Mouse (Mus musculus): Measurements from ENCODE around the gene Mfsd5. TPM values are rescaled to one million over a fixed set of nuclear protein-coding genes. Genes with fewer than 3 reads are reported as not detected.
A peak's percentile ranks its signal among the peaks of the same experiment; 100 is the strongest.

The Mfsd5 gene
- polyA plus RNA-seq, 1 experiment from 2014 or later, result 59.8 TPM

- no peaks in the 10 kb centered on the region for H3K36me3 ChIP-seq (ENCODE audit: control insufficient read depth, insufficient read depth, low read length)
- 73% methylated on average over 11 of the region's 11 CpGs for WGBS
- no peaks in the 10 kb centered on the region for H3K9me3 ChIP-seq (replicated peaks; ENCODE audit: control insufficient read depth, low read length, poor library complexity, severe bottlenecking)
- no peak for ATAC-seq
- no peak overlapping the region for H3K9ac ChIP-seq (ENCODE audit: low read depth, low read length)
- no peak overlapping the region for H3K4me3 ChIP-seq (ENCODE audit: low read depth, low read length)
- H3K27ac ChIP-seq (ENCODE audit: low read length), result no peak overlapping the region
- peaks cover 1% of the 10 kb centered on the region for H3K4me1 ChIP-seq (ENCODE audit: control insufficient read depth, insufficient read depth, low read length)
- H3K27me3 ChIP-seq (ENCODE audit: control insufficient read depth, insufficient read depth, low read depth, low read length), result peaks cover 32% of the 10 kb centered on the region
- no peak overlapping the region for H3K4me2 ChIP-seq (ENCODE audit: low read length)
Observed at GRCm38 (mm10) chr15:102239851-102240250, 39.4 kb upstream of the Mfsd5 start.

- Histone ChIP-seq H3K4me3 (ENCODE audit: low read depth, low read length) (no peak overlapping the region), H3K9ac (ENCODE audit: low read depth, low read length) (no peak overlapping the region), H3K27ac (ENCODE audit: low read length) (no peak overlapping the region), H3K4me1 (ENCODE audit: control insufficient read depth, insufficient read depth, low read length) (peaks cover 9% of the 10 kb centered on the region), H3K4me2 (ENCODE audit: low read length) (no peak overlapping the region), H3K36me3 (ENCODE audit: control insufficient read depth, insufficient read depth, low read length) (no peaks in the 10 kb centered on the region), H3K27me3 (ENCODE audit: control insufficient read depth, insufficient read depth, low read depth, low read length) (peaks cover 39% of the 10 kb centered on the region), H3K9me3 (replicated peaks; ENCODE audit: control insufficient read depth, low read length, poor library complexity, severe bottlenecking) (no peaks in the 10 kb centered on the region)
- WGBS, result 90% methylated on average over 4 of the region's 4 CpGs
- ATAC-seq, result no peak
Observed at GRCm38 (mm10) chr15:102240607-102241006, 38.6 kb upstream of the Mfsd5 start.

DNA sequence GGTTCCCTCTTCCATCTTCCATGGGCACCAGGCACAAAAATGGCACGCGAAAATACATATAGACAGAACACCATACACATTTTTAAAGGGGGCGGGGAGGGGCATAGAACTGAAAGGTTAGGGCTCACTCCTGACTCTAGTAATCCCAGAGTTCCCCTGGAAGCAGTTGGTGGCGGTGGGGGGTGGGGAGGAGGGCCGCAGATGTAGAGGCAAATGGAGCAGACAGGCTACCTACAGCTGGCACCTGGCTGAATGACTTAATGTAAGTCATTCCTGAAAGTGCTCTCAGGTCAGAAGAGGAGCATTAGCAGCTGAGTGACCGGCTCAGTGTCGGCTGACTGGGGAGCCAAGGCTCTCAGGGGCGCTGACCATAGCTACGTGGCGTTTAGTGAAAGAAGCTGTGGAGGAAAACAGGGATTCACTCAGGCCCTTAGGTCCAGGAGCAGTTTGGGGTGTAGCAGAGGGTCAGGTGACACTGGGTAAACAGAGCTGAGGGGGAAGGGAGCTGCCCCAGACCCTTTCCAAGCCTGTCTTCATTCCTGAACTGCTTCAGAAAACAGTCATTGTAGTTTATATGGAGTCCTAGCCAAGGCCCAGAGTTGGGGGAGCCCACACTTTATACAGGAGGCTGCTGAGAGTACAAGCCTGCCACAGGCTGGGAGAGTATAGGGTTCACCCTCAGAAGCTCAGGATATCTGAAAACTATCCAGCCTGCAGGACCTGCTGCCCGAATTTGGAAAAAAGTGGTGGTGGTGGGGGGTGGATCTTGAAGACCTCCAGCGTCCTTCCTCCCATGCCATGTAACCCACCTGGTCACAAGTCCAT, 36.6 kb upstream of the Mfsd5 start:
- no peak overlapping the region for H3K27ac ChIP-seq (ENCODE audit: low read length)
- no peaks in the 10 kb centered on the region for H3K36me3 ChIP-seq (ENCODE audit: control insufficient read depth, insufficient read depth, low read length)
- H3K4me3 ChIP-seq (ENCODE audit: low read depth, low read length), result no peak overlapping the region
- WGBS, result 28% methylated on average over 12 of the region's 12 CpGs
- no peak overlapping the region for H3K9ac ChIP-seq (ENCODE audit: low read depth, low read length)
- no peaks in the 10 kb centered on the region for H3K9me3 ChIP-seq (replicated peaks; ENCODE audit: control insufficient read depth, low read length, poor library complexity, severe bottlenecking)
- H3K27me3 ChIP-seq (ENCODE audit: control insufficient read depth, insufficient read depth, low read depth, low read length), result peaks cover 41% of the 10 kb centered on the region
- no peak overlapping the region for H3K4me2 ChIP-seq (ENCODE audit: low read length)
- H3K4me1 ChIP-seq (ENCODE audit: control insufficient read depth, insufficient read depth, low read length), result peaks cover 14% of the 10 kb centered on the region
- no peak for ATAC-seq

DNA sequence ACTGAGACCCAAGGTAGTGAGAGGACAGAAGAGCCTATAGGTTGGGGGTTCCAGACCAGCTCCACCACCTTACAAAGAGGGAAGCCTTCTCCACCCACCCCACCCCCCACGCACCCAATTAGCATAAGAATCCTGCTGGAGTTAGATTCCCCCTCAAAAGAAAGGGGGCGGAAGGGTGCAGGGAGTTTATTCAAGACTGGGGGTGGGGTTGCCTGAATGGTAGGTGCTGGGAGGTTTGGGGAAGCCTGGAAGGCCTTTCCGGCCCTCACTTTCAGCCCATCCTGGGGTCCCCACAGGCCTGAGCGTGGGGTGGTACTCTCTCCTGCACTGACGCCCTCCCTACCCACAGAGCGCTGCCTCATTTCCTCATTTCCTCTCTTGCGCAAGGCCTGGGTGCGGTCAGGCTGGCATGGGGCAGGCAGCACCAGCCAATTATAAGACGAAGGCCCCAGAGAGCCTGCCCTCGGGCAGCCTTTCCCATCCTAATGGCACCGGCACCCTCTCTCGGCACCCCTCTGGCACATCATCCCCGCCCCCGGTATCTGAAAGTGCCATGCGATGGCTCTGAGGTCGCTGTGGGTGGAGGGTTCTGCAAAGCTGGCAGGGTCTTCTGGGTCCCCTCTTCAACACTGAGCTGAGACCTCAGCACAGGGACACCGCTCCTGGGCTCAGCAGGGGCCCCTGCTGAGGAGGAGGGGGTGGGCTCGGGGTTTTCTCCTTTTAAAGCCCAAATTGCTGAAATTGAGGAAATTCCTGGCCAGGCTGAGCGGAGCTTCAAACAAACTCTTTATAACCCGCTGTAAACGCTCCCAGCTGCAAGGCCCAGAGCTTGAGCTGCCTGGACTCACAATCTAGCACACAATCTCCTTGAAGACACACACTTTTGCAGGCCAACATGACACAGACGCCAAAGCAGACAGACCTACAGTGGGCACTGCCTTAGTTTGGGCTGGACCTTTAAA, 35.7 kb upstream of the Mfsd5 start:
- H3K36me3 ChIP-seq (ENCODE audit: control insufficient read depth, insufficient read depth, low read length), result no peaks in the 10 kb centered on the region
- no peak overlapping the region for H3K27ac ChIP-seq (ENCODE audit: low read length)
- H3K4me1 ChIP-seq (ENCODE audit: control insufficient read depth, insufficient read depth, low read length), result peaks cover 18% of the 10 kb centered on the region
- H3K9ac ChIP-seq (ENCODE audit: low read depth, low read length), result peak overlapping the region; percentile 13; the same call in 1 of the 2 replicates
- H3K4me2 ChIP-seq (ENCODE audit: low read length), result peak overlapping the region; percentile 22
- no peaks in the 10 kb centered on the region for H3K9me3 ChIP-seq (replicated peaks; ENCODE audit: control insufficient read depth, low read length, poor library complexity, severe bottlenecking)
- peaks cover 44% of the 10 kb centered on the region for H3K27me3 ChIP-seq (ENCODE audit: control insufficient read depth, insufficient read depth, low read depth, low read length)
- ATAC-seq, result no peak
- WGBS, result 9% methylated on average over 21 of the region's 22 CpGs
- no peak overlapping the region for H3K4me3 ChIP-seq (ENCODE audit: low read depth, low read length)

DNA sequence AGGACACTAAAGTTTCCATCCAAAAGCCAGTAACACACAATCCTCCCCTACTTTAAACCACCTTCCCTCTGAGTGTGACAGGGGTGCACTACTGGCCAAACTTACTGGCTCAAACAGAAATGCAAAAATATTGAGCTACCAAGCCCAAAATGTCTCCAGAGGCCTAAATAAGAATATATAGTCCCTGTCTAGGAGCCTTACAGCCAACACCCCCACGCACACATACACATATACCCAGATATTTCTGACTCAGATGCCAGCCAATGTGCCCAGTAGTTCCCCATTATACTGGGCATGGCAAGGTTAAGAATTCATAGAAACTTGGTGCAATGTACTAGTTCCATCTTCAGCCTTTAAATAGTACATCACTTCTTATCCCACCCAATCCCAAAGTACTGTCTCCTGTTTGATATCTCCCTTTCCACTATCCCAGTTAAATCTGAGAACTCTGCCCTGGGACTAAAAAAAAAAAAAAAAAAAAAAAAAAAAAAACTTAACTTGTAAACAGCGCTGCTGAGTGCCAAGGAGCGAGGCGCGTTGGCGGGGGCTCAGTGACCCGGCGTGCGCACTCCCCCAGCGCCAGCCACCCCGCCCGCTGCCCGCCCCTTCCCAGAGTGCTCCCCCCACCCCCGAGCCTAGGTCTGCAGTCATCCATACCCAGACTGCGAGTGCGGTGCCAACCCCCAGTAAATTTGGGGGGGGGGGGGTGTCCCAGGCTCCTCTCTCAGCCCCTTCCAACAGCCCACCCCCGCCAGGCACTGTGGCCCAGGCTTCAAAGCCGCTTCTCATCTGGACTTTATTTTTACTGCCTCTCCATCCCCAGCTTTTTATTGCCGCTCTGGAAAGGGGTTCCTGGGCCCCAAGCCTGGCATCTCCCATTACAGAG, 34.7 kb upstream of the Mfsd5 start:
- Histone ChIP-seq H3K4me2 (ENCODE audit: low read length) (peak overlapping the region; percentile 90), H3K4me3 (ENCODE audit: low read depth, low read length) (peak overlapping the region; percentile 63), H3K9ac (ENCODE audit: low read depth, low read length) (0 out of 2 replicates have a peak overlapping the region, but pooled peaks have one; percentile 22), H3K27ac (ENCODE audit: low read length) (no peak overlapping the region), H3K9me3 (replicated peaks; ENCODE audit: control insufficient read depth, low read length, poor library complexity, severe bottlenecking) (no peaks in the 10 kb centered on the region), H3K27me3 (ENCODE audit: control insufficient read depth, insufficient read depth, low read depth, low read length) (peaks cover 51% of the 10 kb centered on the region), H3K4me1 (ENCODE audit: control insufficient read depth, insufficient read depth, low read length) (peaks cover 18% of the 10 kb centered on the region), H3K36me3 (ENCODE audit: control insufficient read depth, insufficient read depth, low read length) (no peaks in the 10 kb centered on the region)
- 6% methylated on average over 15 of the region's 19 CpGs for WGBS
- no peak for ATAC-seq

DNA sequence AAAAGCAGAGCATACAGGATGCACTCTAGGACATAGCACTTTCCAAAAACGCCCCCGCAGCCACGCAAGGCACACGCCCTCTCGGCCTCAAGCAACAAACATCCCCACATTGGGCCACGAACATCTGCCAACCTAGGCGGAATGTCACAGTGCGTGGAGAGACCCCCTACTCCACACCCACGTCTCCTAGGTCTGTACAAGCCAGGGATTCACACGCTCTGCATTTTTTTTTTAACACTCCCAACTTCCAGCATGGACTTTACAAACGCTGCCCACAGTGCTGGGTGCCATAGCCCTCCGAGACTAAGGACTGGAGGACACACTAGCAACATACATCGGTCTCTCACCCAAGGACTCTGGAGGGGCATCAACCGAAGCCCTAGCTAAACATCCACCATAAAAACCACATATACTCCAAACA, 33.8 kb upstream of the Mfsd5 start:
- WGBS, result 8% methylated on average over 14 of the region's 14 CpGs
- Histone ChIP-seq H3K4me2 (ENCODE audit: low read length) (peak overlapping the region; percentile 90), H3K36me3 (ENCODE audit: control insufficient read depth, insufficient read depth, low read length) (no peaks in the 10 kb centered on the region), H3K9me3 (replicated peaks; ENCODE audit: control insufficient read depth, low read length, poor library complexity, severe bottlenecking) (no peaks in the 10 kb centered on the region), H3K4me1 (ENCODE audit: control insufficient read depth, insufficient read depth, low read length) (peaks cover 18% of the 10 kb centered on the region), H3K9ac (ENCODE audit: low read depth, low read length) (peak overlapping the region; percentile 72), H3K27ac (ENCODE audit: low read length) (peak overlapping the region; percentile 76; the same call in 1 of the 2 replicates), H3K27me3 (ENCODE audit: control insufficient read depth, insufficient read depth, low read depth, low read length) (peaks cover 57% of the 10 kb centered on the region), H3K4me3 (ENCODE audit: low read depth, low read length) (peak overlapping the region; percentile 63)
- no peak for ATAC-seq

GRCm38 (mm10) chr15:102245891-102246741, 33.1 kb upstream of the Mfsd5 start:
- Histone ChIP-seq H3K4me1 (ENCODE audit: control insufficient read depth, insufficient read depth, low read length) (peaks cover 18% of the 10 kb centered on the region), H3K4me3 (ENCODE audit: low read depth, low read length) (peak overlapping the region; percentile 63), H3K9me3 (replicated peaks; ENCODE audit: control insufficient read depth, low read length, poor library complexity, severe bottlenecking) (no peaks in the 10 kb centered on the region), H3K4me2 (ENCODE audit: low read length) (peak overlapping the region; percentile 90), H3K27ac (ENCODE audit: low read length) (peak overlapping the region; percentile 76), H3K36me3 (ENCODE audit: control insufficient read depth, insufficient read depth, low read length) (no peaks in the 10 kb centered on the region), H3K27me3 (ENCODE audit: control insufficient read depth, insufficient read depth, low read depth, low read length) (peaks cover 57% of the 10 kb centered on the region), H3K9ac (ENCODE audit: low read depth, low read length) (peak overlapping the region; percentile 72)
- under 1% methylated on average over 37 of the region's 44 CpGs for WGBS
- ATAC-seq, result peak; percentile 88

DNA sequence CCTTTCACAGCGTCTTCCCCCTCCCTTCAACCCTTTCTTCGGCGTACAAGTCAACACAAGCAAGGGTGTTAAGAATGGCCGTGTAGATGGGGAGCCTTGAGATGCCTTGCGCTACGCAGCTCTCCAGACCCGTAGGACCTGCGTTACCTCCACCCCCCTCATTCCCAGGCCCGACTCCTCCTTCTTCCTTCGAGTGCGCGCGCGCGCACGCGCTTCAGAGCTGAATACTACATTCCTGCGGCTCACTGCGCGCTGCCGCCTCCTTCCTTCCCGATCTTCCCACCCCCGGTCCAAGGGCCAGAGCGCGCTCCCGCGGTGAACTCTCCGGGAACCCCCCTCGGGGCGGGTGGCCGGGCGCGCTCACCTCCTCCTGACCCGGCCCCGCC, 32.4 kb upstream of the Mfsd5 start:
- peak; percentile 87 for ATAC-seq
- Histone ChIP-seq H3K9ac (ENCODE audit: low read depth, low read length) (peak overlapping the region; percentile 72), H3K27ac (ENCODE audit: low read length) (peak overlapping the region; percentile 76), H3K27me3 (ENCODE audit: control insufficient read depth, insufficient read depth, low read depth, low read length) (peaks cover 57% of the 10 kb centered on the region), H3K4me2 (ENCODE audit: low read length) (peak overlapping the region; percentile 90), H3K36me3 (ENCODE audit: control insufficient read depth, insufficient read depth, low read length) (no peaks in the 10 kb centered on the region), H3K4me3 (ENCODE audit: low read depth, low read length) (peak overlapping the region; percentile 63), H3K4me1 (ENCODE audit: control insufficient read depth, insufficient read depth, low read length) (peaks cover 18% of the 10 kb centered on the region), H3K9me3 (replicated peaks; ENCODE audit: control insufficient read depth, low read length, poor library complexity, severe bottlenecking) (no peaks in the 10 kb centered on the region)
- WGBS, result under 1% methylated on average over 23 of the region's 35 CpGs
